Mouse (Mus musculus): ENCODE data around the gene Lrrc29.
A peak's percentile ranks its signal among the peaks of the same experiment; 100 is the strongest.

The Lrrc29 gene

GRCm38 (mm10) chr8:105288958-105289732 lies 36.9 kb downstream of the Lrrc29 start:
- DNase-seq, result peak; percentile 91

- no peak for DNase-seq
These were observed 37.8 kb downstream of the Lrrc29 start for GRCm38 (mm10) chr8:105288231-105288630.

GRCm38 (mm10) chr8:105286907-105287306 lies 39.2 kb downstream of the Lrrc29 start:
- DNase-seq, result no peak

GRCm38 (mm10) chr8:105285514-105285913 lies 40.6 kb downstream of the Lrrc29 start:
- no peak for DNase-seq

GRCm38 (mm10) chr8:105283074-105283473 lies 43.0 kb downstream of the Lrrc29 start:
- DNase-seq, result no peak

GRCm38 (mm10) chr8:105282239-105282638 lies 43.8 kb downstream of the Lrrc29 start:
- no peak for DNase-seq

GRCm38 (mm10) chr8:105281821-105282220 lies 44.3 kb downstream of the Lrrc29 start:
- no peak for DNase-seq

- DNase-seq, result no peak
These were observed 45.5 kb downstream of the Lrrc29 start for GRCm38 (mm10) chr8:105280567-105280966.

- peak; percentile 93 for DNase-seq
These were observed 47.2 kb downstream of the Lrrc29 start for GRCm38 (mm10) chr8:105278911-105279334.

GRCm38 (mm10) chr8:105276292-105277120 lies 49.6 kb downstream of the Lrrc29 start:
- DNase-seq, result no peak

GRCm38 (mm10) chr8:105275840-105276239 lies 50.2 kb downstream of the Lrrc29 start, which contains the start of gene Nol3:
TSS of gene Nol3 (plus strand) at chr8:105276140.
- DNase-seq, result no peak

- no peak for DNase-seq
These were observed 50.7 kb downstream of the Lrrc29 start for GRCm38 (mm10) chr8:105275387-105275786.

- DNase-seq, result no peak
These were observed 55.2 kb downstream of the Lrrc29 start for GRCm38 (mm10) chr8:105270916-105271186.

- DNase-seq, result no peak
These were observed 55.8 kb downstream of the Lrrc29 start for GRCm38 (mm10) chr8:105270101-105270915.

GRCm38 (mm10) chr8:105269461-105269947 lies 56.6 kb downstream of the Lrrc29 start, which contains the start of gene Hsf4:
TSS of gene Hsf4 (plus strand) at chr8:105269801.
- DNase-seq, result peak; percentile 72

GRCm38 (mm10) chr8:105269075-105269458 lies 57.0 kb downstream of the Lrrc29 start:
- DNase-seq, result no peak

- no peak for DNase-seq
These were observed 57.6 kb downstream of the Lrrc29 start for GRCm38 (mm10) chr8:105268342-105269074.

- no peak for DNase-seq
These were observed 59.3 kb downstream of the Lrrc29 start for GRCm38 (mm10) chr8:105266775-105267174.

- DNase-seq, result peak; percentile 56
These were observed 61.0 kb downstream of the Lrrc29 start for GRCm38 (mm10) chr8:105265128-105265527.

- peak; percentile 79 for DNase-seq
These were observed 61.8 kb downstream of the Lrrc29 start, which contains the start of the genes Tradd and Fbxl8 for GRCm38 (mm10) chr8:105264024-105264982. TSS of gene Tradd (minus strand) at chr8:105264609. TSS of gene Fbxl8 (plus strand) at chr8:105264648.
